25 mouse cellular contexts compared by ENCODE assay signal in genomic region chr3:88271298-88271697, GRCm38 (mm10). TPM values are rescaled to one million over a fixed set of nuclear protein-coding genes. Genes with fewer than 3 reads are reported as not detected.
"Had no signal": no experiment of that assay in that cellular context is flagged by ENCODE, and none has a peak within 500 bp of the region (broad histone marks: within the 10 kb centered on the region; RNA-seq: fewer than 3 reads in every experiment).

No protein-coding gene starts in this region.

RNA-seq across cellular contexts. Expression of gene Gm38392, which starts 15.7 kb away (rescaled TPM):
- total RNA-seq: common myeloid progenitor, adult 5-6 weeks; forebrain, postnatal 0 days; granulocyte monocyte progenitor cell, adult 5-6 weeks had no signal
- polyA plus RNA-seq: cortical plate, adult 2 months; embryonic facial prominence, embryonic 10.5 days; embryonic facial prominence, embryonic 11.5 days; embryonic facial prominence, embryonic 12.5 days; embryonic facial prominence, embryonic 14.5 days; erythroblast, embryonic 14.5 days; forebrain, embryonic 10.5 days; forebrain, embryonic 12.5 days; forebrain, embryonic 13.5 days; forebrain, embryonic 15.5 days; frontal cortex, adult 2 months; heart, adult 2 months had no signal

RNA-seq across cellular contexts. Expression of gene Rhbg, which starts 16.8 kb away (rescaled TPM):
- total RNA-seq: common myeloid progenitor, adult 5-6 weeks; gastrocnemius, adult 18-20 months; gastrocnemius, adult 2 months; gastrocnemius, adult 8-10 months; gastrocnemius, postnatal 10 days; gastrocnemius, postnatal 14 days; gastrocnemius, postnatal 25 days; gastrocnemius, postnatal 36 days; granulocyte monocyte progenitor cell, adult 5-6 weeks; heart, adult 2 months; heart, adult 8-10 months had no signal
- polyA plus RNA-seq: cortical plate, adult 2 months; erythroblast, embryonic 14.5 days; forebrain, embryonic 11.5 days; forebrain, embryonic 16.5 days; frontal cortex, adult 2 months had no signal
